Mouse (Mus musculus): ENCODE data around the gene Map3k3.

Map3k3 gene

DNA sequence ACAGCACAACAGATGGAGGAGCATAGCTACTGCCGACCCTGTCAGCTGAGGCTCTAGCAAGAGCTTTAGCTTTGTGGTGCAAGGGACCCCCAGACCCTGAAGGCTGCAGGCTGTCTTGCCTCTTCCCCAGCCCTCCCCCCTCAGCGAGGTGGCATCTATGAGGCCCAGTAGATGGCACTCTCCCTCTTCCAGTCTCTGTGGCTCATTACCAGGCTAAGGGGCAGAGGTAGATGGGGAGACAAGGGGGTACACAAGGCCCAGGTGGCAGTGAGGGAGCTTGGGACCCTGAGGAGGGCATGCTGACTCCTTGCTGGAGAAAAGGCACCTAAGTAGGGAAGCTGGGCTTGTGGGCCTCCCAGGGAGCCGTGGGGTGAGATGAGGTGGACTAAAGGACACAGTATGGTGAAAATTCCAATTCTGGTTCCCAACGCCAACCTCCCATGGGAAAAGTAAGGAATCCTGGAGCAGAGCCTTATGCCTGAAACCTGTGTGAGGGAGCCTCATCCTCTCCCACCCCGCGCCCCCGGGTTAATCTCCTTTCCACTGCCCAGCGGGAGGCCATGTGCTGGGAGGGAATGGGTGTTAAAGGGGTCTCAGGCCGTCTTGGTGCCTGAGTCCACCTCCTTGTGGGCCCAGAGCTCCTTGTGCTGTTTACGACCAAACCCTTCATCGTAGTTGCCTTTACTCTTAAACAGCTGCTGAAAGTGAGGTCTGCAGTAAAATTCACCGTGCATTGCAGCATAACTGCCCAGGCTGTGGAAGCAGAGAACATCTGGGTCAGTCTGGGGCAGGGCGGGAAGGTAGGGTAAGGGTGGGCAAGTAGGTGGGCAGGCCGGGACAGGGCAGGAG is 73.9 kb downstream of the Map3k3 start:
- no peak for DNase-seq (ENCODE audit: low read depth, low spot score)

DNA sequence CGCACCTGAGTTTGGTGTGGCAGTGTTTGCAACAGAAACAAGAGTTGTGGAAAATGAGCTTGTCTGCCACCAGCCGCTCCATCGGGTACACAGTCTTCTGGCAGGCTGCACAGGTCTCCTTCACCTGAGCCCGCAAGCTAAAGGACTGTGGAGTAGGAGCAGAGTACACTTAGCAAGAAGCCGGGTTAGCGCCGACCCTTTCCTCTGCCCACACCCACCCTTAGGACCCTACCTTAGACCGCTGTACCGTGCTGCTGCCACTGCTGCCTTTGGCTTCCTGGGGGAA is 74.5 kb downstream of the Map3k3 start:
- no peak for DNase-seq (ENCODE audit: low read depth, low spot score)

DNA sequence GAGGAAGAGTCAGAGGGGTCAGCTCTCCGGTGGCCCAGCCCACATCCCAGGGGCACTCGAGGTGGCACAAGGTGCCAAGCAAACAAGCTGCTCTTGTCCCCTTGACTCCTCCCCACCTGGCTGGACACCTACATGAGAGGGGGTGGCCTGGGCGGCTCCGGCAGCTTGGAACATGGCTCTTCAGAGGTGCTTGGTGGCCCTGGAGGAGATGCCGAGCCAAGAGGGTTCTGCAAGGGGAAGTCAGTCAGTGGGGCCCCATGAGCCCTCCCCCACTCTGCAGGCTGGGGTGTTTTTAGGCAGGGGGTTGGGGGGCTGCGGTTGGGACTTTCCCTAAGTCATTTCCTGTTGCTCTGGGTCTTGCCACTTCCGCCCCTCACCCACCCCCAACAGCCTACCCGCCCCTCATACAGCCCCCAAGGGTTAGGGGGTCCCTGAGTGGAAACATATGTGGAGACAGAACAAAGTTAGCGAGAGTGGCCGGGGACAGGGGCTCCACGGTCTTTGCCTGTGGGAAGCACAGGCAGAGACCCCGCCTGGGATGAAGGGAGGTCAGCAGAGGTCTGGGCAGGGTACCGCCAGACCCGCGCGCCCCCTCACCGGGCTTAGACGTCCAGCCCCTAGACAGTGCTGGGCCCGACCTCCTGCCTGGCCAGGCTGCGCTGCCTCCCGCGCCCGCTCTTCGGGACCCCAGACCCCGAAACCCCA is 75.0 kb downstream of the Map3k3 start:
- DNase-seq (ENCODE audit: low read depth, low spot score): no peak

DNA sequence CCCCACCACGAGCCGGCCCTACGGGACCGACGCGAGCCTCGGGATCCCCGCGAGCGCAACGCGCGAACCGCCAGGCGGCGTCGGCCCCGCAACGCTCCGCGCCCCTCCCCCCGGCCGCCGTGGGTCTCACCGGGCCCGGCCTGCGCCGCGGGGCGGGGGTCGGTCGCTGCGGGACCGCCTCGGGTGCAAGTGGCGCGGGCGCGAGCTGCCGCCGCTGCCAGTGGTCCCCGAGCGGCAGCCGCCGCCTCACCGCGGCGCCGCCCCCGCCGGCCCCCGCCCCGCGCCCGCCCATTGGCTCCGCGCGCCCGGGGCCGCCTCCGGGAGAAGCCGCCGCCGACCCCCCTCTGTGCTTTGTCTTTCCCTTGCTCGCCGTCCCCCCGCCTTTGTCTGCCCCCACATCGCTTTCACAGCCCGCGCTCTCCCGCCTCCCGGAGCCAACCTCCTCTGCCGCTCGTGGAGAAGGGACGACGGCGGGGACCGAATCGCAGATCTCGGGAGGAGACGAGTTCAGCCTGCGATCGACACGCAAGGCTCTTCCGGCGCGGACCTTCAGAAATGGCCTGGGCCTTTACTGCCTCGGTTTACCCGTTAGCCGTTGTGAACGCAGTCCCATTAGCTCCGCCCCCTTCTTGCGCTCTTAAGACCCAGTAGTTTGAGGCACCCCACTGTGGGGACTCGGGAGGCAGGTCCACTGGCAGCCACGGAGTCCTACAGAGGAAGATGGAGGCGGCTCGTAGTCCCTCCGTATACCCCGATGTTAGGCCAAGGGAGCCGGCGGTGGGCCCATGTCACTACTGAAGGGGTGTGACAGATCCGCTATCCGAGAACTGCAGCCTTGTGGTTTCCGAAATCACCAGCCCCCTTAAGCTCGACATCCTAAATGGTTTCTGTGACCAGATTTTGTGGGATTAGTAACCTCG is 75.8 kb downstream of the Map3k3 start:
- peak; percentile 67 for DNase-seq (ENCODE audit: low read depth, low spot score)

DNA sequence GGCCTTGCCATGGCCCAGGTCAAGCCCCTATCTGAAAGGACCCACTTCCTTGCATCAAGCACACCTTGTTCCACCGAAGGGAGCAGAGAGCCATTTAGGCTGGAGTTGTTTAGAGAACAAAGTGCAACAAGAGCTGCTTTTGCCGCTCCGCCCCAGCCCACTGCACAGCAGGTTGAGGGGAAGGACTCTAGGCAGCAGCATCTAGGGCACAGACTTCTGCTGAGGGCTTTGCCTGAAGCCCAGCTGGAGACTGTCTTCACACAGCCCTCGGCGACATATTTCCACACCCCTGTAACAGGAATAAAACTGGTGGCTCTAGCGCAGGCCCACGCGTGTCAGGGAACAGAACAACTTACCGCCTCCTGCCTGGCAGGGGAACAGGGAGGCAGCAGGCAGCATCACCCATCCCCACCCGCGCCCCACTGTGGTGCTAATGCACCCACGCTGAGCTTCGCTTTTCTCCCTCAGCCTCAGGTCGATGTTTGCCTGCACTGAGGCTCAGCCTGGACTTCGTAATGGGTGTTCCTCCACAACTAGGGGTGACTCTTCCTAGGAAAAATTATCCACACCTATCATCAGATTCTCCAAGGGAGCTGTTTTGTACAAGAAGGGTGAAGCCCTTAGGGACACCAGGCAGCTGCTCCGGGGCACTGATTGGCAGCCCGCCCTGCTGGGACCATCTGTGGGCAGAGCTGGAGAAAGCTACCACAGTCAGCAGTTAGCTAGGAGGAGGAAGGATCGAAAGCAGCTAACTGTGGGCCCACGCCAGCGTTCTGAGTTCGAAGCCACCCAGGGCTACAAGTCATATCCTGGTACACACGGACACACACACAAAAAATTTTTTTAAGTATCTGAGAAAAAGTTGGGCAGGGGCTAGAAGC is 76.7 kb downstream of the Map3k3 start, which contains the start of the genes Gm10840 and Limd2:
Gene Gm10840 (plus strand): TSS at position 10 of the 881 bp plus-strand sequence.
Gene Limd2 (minus strand): TSS at position 20 of the 881 bp plus-strand sequence.
- peak; percentile 96 for DNase-seq (ENCODE audit: low read depth, low spot score)

DNA sequence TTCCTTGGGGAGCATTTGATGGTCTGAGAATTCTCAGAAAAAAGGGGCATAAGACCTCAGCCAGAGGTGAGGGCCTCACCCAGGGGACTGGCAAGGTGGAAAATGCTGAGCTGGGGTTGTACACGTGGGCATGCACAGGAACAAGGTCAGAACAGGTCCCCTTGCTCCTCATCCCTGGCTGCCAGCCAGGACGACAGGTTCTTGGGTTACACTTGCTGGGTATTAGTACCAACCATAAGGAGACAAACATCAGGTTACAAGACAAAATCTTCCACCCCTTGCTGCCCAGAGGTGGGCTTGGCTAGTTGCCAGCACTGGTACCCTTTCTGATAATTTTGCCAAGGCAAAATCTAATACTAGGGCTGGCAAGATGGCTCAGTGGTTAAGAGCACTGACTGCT is 77.8 kb downstream of the Map3k3 start:
- DNase-seq (ENCODE audit: low read depth, low spot score): no peak

DNA sequence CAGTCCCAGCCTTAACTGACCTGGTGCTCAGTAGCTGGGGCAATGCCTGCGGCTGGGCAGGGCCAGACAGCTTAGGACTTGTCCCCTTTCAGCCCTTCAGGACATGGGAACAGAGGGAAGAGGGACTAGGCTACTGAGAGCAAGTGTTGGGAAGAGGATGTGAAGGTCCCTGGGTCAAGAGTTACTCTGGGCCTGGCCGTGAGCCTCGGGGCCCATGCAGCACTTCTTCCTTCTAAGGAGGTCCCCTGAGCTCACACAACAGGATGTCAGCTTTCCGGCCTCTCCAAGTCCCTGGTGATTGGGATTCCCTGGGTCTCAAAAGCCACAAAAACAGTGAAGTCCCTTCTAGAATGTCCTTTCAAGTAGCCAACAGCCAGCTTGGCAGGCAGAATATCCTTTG is 79.1 kb downstream of the Map3k3 start:
- DNase-seq (ENCODE audit: low read depth, low spot score): no peak

DNA sequence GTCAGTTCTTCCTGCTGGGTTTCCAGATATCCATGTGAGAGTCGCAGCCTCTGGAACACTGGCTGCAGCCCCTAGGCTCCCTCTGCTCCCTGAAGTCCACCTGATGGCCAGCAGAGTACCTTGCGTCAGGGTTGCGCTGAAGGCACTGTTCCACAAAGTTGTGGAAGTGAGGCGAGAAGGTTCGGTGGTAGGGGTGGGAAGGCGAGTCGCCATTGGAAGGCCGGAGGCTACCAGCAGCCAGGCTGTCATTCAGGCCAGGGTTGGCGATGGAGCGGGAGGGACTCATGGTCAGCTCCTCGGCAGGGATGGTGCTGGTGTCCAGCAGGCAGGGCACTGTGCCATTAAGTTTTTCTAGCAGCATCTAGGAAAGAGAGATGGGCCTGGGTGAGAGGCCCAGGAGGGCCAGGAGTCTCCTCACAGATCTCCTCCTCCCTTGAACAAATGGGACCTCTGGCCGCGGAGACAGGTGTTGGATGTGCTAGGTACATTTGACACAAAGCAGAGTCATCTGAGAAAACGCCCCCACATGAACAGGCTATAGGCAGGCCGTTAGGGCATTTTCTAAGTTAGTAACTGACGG is 80.3 kb downstream of the Map3k3 start:
- DNase-seq (ENCODE audit: low read depth, low spot score): no peak

DNA sequence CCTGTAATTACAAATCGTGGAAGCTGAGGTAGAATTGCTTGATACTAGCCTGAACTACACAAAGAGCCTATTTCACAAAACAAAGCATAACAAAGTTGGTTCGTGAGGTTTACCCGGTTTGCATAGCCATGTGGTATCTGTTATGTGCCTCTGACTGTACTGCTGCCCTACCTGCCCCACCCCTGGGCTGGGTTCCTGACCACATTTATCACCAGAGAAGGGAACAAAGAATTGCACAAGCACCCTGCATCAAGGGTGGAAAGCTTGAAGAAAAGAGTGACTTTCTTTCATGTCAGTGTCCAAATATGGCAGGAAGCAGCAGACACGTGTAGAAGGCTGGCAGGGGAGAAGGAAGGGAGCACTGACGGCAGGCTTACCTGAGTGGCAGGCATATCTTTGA is 83.0 kb downstream of the Map3k3 start:
- no peak for DNase-seq (ENCODE audit: low read depth, low spot score)

DNA sequence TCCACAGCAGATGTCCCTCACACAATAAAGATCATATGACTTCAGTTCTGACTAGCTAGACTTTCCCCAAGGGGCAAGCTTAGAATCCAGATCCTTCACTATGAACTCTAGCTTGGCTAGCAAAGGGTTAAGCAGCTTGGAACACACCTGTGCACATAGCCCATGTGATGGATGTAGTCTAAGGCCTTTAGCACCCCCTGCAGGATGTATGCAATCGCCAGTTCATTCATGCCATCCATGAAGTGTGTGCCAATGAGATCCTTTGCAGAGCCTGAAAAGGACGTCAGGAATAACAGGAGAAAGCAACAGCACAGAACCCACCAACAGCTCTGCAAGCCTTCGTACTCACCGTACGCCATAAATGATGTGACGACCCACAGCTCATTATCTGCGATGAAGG is 86.4 kb downstream of the Map3k3 start:
- no peak for DNase-seq (ENCODE audit: low read depth, low spot score)

DNA sequence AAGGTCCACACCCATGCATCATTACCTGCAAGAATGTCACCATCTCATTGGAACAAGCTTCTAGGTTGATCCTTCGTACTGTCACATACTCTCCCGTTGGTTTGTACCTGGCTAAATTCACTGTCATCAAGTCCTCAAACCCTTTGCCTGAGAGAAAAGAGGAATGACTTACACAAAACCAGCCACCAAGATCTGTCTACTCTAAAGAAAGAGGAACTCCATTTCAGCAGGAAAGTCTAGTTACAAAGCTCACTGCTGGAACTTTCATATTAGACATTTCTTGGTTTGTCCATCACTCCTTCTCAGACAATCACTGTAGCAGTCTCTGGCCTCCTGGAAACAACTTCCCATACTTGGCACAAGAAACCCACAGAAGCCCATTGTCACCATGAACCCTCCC is 88.8 kb downstream of the Map3k3 start:
- no peak for DNase-seq (ENCODE audit: low read depth, low spot score)

DNA sequence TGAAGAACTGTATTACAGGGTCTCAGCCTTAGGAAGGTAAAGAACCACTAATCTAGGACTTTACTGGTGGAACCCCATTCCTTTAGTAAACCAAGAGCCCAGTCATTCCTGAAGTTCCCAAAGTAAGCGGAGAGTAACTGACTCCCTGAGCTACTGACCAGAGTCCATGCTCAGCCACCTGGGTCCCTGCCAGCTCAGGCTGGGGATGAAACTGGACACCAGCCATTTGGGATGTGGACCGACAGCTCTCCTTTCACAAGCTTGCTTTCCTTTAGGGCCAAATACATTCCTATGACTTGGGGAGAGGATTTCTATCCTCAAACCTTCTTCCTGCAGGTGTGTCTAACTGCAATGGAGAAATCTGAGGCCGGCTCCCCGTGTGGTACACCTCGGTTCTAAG is 90.0 kb downstream of the Map3k3 start:
- no peak for DNase-seq (ENCODE audit: low read depth, low spot score)

DNA sequence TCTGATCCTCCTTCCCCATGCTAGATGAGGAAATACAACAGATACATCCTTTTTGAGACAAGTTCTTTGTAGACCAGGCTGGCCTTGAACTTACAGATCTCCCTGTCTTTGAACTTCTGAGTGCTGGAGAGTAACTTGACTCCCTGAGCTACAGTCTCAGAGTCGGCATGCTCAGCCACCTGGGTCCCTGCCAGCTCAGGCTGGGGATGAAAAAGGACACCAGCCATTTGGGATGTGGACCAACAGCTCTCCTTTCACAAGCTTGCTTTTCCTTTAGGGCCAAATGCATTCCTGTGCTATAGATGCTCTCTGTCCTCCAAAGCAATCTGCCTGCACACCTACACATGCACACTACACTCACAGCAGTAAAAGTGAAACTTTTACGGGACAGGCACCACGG is 90.7 kb downstream of the Map3k3 start:
- DNase-seq (ENCODE audit: low read depth, low spot score): no peak

DNA sequence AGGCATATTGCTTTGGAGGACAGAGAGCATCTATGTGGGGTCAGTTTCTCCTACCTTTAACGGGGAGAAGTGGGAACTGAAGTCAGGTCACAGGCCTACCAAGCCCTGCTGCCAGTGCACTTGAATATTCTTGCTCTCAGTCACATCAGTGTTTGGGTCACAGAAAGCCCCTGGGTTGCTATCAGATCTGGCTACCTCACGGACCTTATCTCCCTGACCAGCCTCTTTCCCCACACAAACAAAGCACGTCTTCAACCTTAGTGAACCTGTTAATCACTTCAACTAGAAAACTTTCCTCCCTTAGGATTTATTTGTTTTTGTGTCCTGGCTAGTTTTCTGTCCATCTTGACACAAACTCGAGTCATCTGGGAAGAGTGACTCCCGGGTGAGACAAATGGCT is 92.0 kb downstream of the Map3k3 start:
- DNase-seq (ENCODE audit: low read depth, low spot score): no peak

DNA sequence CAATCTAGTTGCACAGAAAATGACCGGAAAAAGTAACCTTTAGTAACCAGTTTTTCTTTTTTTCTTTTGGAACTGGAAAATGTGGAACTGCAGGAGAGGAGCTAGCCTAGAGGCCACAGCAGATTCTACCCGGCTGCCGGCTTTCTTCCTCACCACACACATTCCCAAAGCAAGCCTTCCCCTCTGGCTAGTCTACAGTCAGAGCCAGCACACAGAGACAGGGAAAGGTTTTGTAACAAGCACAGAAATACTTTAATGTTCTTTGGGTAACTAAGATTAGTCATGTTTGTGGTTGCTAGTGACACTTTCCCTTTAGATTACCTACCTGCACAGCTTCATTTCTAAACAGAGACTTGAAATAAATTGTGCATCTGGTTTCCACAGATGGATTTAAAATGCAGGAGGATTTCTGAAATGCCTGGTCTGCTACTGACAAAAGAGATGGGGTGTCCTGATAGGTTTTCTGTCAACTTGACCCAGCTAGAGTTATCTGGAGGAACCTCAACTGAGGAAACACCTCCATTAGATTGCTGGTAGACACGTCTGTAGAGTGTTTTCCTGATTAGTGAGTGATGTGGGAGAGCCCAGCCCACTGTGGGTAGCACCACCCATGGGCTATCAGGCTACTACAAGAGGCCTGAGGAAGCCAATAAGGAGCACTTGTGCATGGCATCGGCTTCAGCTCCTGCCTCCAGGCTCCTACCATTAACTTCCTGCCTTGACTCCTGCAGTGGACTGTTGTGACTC is 93.8 kb downstream of the Map3k3 start:
- DNase-seq (ENCODE audit: low read depth, low spot score): no peak

DNA sequence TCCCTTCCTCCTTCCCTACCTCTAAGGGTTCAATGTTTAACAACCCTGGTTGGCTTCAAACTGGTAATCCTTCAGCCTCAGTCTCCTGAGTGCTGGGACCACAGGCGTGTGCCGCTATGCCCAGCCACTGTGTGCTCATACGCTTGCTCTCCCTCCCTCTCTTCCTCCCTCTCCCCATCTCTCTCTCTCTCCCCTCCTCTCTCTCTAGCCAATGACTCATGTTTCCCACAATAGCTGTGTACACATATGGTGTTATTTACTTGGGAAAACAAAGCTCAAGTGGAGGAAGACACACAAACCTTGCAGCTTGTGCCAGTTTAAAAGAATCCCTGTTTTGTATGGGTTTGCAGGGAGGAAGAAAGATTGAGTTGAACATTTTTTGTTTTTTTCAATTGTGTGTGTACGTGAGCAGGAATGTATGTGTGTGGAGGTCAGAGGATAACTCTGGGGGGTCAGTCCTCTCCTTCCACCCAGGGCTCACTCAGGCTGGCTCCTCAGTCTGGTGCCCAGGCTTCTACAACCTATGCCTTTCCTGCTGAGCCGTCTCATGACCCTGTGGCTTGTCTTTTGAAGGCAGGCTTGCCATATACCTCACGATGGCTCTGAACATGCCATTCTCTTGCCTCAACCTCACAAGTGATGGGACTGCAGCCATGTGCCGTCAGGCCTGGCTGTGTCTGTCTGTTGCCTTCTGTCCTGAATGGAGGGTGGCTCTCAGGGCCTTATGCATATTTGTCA is 95.5 kb downstream of the Map3k3 start:
- peak; percentile 74 for DNase-seq (ENCODE audit: low read depth, low spot score)

DNA sequence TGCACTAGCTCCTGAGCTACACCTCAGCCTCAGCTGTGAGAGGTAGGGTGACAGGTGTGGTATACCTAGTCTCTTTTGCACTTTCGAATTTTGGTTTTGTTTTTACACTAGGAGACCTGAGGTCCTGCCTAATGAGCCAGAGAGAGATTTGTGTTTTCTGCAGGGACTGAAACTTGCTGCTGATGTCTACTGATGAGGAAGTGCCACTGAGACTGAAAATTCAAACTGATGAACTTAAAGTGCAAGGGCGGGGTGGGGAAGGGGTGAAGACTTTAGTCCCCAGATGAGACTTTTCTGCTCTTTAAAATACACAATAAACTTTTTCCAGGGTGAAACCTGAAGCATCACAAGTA is 96.0 kb downstream of the Map3k3 start:
- DNase-seq (ENCODE audit: low read depth, low spot score): no peak

DNA sequence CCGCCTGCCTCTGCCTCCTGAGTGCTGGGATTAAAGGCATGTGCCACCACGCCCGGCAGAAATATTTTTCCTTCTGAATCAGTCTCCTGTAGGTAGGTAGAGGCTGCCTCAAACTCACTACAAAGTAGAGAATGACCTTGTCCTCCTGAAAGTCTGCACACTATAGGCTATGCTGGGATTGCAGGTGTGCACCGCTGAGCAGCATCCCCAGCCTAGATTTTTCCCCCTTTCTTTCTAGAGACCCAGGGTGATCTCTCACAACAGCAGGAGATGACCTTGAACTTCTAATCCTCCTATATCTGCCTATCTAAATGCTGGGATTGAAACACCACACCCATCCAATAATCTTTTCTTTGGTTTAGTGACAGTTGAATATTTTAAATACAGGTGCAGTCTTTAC is 102.9 kb downstream of the Map3k3 start:
- no peak for DNase-seq (ENCODE audit: low read depth, low spot score)

DNA sequence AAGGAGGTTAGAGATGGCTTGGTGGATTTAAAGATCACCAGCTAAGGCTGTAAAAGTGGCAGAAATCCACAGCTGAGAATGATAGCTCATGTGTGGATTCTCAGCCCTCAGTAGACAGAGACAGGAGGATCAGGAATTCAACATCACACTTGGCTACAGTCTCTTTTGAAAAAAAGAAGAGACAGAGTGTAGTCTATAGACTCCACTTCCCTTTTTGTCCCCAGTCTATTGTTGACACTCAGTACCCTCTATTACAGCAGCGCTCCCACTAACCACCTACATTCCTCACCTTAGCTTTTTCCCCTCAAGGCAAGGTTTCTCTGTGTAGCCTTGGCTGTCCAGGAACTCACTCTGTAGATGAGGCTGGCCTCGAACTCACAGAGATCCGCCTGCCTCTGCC is 107.3 kb downstream of the Map3k3 start:
- DNase-seq (ENCODE audit: low read depth, low spot score): no peak

DNA sequence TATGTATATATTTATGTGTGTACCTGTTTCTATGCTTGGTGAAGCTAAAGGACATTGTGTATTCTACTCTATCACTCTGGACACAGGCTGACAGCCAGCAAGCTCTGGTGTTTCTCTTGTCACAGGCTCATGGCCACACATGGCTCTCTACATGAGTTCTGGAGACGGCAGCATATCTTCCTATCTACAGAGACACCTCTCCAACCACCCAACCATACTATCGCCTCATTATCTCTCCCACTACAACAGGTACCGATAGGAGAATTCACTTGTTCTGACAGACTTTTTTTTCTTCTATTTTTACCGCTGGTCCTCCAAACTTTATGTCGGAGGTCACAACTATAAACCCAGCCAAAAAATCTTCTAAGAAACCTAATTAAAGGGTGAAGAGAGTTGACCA is 107.8 kb downstream of the Map3k3 start:
- no peak for DNase-seq (ENCODE audit: low read depth, low spot score)
